8 mouse cellular contexts compared by ENCODE assay signal in the genomic region with DNA sequence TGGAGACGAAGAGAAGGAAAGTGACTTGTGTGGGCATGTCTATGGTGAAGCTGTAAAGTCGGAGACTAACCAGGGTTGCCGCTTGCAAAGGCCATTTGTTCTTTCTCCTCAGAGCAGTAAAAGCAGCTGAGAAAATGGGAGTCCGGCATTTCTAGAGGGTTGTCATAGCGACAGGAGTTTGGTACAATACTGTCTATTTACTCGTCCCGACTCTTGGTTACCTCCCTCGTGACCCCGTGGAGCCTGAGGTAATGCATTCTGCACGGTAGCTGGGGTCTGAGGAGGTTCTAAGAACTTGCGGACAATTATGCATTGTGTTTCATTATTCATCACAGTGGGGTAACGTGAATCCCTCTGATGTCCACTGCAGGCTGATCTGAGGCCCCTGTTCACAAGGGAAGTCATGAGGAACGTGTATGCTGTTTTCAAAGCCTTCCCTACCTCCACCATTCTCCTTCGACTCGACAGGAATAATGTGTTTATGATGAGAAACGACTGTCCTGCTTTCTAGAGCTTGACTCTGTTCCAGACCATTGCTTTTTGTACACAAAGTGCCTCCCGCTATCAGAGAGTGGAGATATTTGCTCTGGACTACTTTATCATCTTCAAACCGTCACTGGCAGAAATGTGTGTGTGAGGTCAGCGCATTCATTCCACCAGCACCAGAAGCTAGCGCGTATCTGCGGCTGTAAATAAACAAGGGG. TPM values are rescaled to one million over a fixed set of nuclear protein-coding genes. Genes with fewer than 3 reads are reported as not detected.
DNase-seq lines count a peak whose midpoint lies in the region; ATAC-seq and TF ChIP-seq lines count a peak whose summit lies in the region.

No protein-coding gene starts in this region.

- DNase-seq in right cerebral cortex, adult 2 months (ENCODE audit: low spot score in 2 of 2): peak; percentile 21 to 29
- no peak for DNase-seq in right cerebral cortex, postnatal 36 days (ENCODE audit: low spot score in 2 of 2)
- DNase-seq in forebrain, postnatal 0 days: peak; percentile 45
- DNase-seq in hindbrain, postnatal 0 days (ENCODE audit: low spot score): peak; percentile 79
- peak; percentile 15 to 19 for DNase-seq in left cerebral cortex, postnatal 36 days (ENCODE audit: low spot score in 2 of 2)
- peak; percentile 89 for DNase-seq in midbrain, embryonic 10.5 days (ENCODE audit: low spot score)
- peak; percentile 61 for DNase-seq in yolk sac, embryonic 10.5 days (ENCODE audit: low spot score)
- no peak for DNase-seq in natural killer cell, adult 2 months (ENCODE audit: low spot score in 2 of 2)

- peak overlapping the region; percentile 10; the same call in 1 of the 2 replicates for H3K9ac ChIP-seq in forebrain, postnatal 0 days
- peak overlapping the region; percentile 43 for H3K9ac ChIP-seq in hindbrain, postnatal 0 days (replicated peaks; ENCODE audit: low read length)

- 0 out of 2 replicates have a peak overlapping the region, but pooled peaks have one; percentile 9 for H3K27ac ChIP-seq in forebrain, postnatal 0 days (ENCODE audit: low read depth, low read length)
- peak overlapping the region; percentile 79 for H3K27ac ChIP-seq in hindbrain, postnatal 0 days
- H3K27ac ChIP-seq in midbrain, embryonic 10.5 days (replicated peaks): peak overlapping the region; percentile 89

- H3K4me1 ChIP-seq in forebrain, postnatal 0 days (ENCODE audit: insufficient read depth): peaks cover 10% of the 10 kb centered on the region
- no peaks in the 10 kb centered on the region for H3K4me1 ChIP-seq in hindbrain, postnatal 0 days (ENCODE audit: insufficient read depth, low read length)
- H3K4me1 ChIP-seq in midbrain, embryonic 10.5 days: peaks cover 40% of the 10 kb centered on the region

- intact Hi-C loops in left cerebral cortex, postnatal 36 days (cut with DNase I): no loop called here

- TF ChIP-seq CTCF in forebrain, postnatal 0 days (IDR thresholded peaks at IDR 0.05; ENCODE audit: low read depth): no peak
- no peak for TF ChIP-seq CTCF in hindbrain, postnatal 0 days (IDR thresholded peaks at IDR 0.05; ENCODE audit: low read depth)

- H3K4me2 ChIP-seq in forebrain, postnatal 0 days (ENCODE audit: low read depth): peak overlapping the region; percentile 52
- peak overlapping the region; percentile 67 for H3K4me2 ChIP-seq in hindbrain, postnatal 0 days (ENCODE audit: low read depth, low read length)

- peak overlapping the region; percentile 26 for H3K4me3 ChIP-seq in forebrain, postnatal 0 days (ENCODE audit: low read depth, low read length)
- H3K4me3 ChIP-seq in hindbrain, postnatal 0 days (ENCODE audit: low read length): peak overlapping the region; percentile 35
- peak overlapping the region; percentile 41 for H3K4me3 ChIP-seq in midbrain, embryonic 10.5 days

- no peaks in the 10 kb centered on the region for H3K27me3 ChIP-seq in forebrain, postnatal 0 days (ENCODE audit: insufficient read depth, low read length)
- H3K27me3 ChIP-seq in hindbrain, postnatal 0 days (ENCODE audit: insufficient read depth, low read length): no peaks in the 10 kb centered on the region
- H3K27me3 ChIP-seq in midbrain, embryonic 10.5 days (ENCODE audit: low read depth, poor library complexity, severe bottlenecking): no peaks in the 10 kb centered on the region

- no peaks in the 10 kb centered on the region for H3K9me3 ChIP-seq in forebrain, postnatal 0 days (ENCODE audit: low read length)
- no peaks in the 10 kb centered on the region for H3K9me3 ChIP-seq in hindbrain, postnatal 0 days (ENCODE audit: low read length)
- no peaks in the 10 kb centered on the region for H3K9me3 ChIP-seq in midbrain, embryonic 10.5 days (replicated peaks)

- peak; percentile 88 for ATAC-seq in forebrain, postnatal 0 days
- ATAC-seq in hindbrain, postnatal 0 days: peak; percentile 96

- 9% methylated on average over 22 of the region's 22 CpGs for WGBS in forebrain, postnatal 0 days
- whole genome bisulfite sequencing in hindbrain, postnatal 0 days: 4% methylated on average over 22 of the region's 22 CpGs
- 11% methylated on average over 22 of the region's 22 CpGs for WGBS in midbrain, embryonic 10.5 days

- H3K36me3 ChIP-seq in forebrain, postnatal 0 days (ENCODE audit: insufficient read depth): no peaks in the 10 kb centered on the region
- H3K36me3 ChIP-seq in hindbrain, postnatal 0 days (ENCODE audit: insufficient read depth, low read length): no peaks in the 10 kb centered on the region
- no peaks in the 10 kb centered on the region for H3K36me3 ChIP-seq in midbrain, embryonic 10.5 days

RNA-seq across cellular contexts. Expression of a gene that starts 55.1 kb away (rescaled TPM):
- total RNA-seq in forebrain, postnatal 0 days (2014; rRNA removed): 79.3 and 97.4 TPM in 2 replicates
- 65.7 and 92.2 TPM in 2 replicates for polyA plus RNA-seq in forebrain, postnatal 0 days (2015; fragmentation: Nextera tagmentation; extraction: Ambion mirVana)
- 199 and 221 TPM in 2 replicates for total RNA-seq in hindbrain, postnatal 0 days (2014; rRNA removed)
- polyA plus RNA-seq in hindbrain, postnatal 0 days (2015; fragmentation: Nextera tagmentation; extraction: Ambion mirVana): 208 and 232 TPM in 2 replicates
- 10 to 100 TPM; 34.2 to 35.2 TPM for total RNA-seq in left cerebral cortex, postnatal 36 days (2021)
- 48.9 and 81.8 TPM in 2 replicates for polyA plus RNA-seq in midbrain, embryonic 10.5 days (2016; fragmentation: Nextera tagmentation; extraction: Ambion mirVana)

Comparison
In these comparisons a context has a peak if more than half of its experiments do, and no peak if none do; other contexts are left out.
1. DNase-seq: peak in right cerebral cortex, adult 2 months (2 of 2), forebrain, postnatal 0 days (single experiment), hindbrain, postnatal 0 days (single experiment), left cerebral cortex, postnatal 36 days (2 of 2), midbrain, embryonic 10.5 days (single experiment) and yolk sac, embryonic 10.5 days (single experiment); none in right cerebral cortex, postnatal 36 days (0 of 2) and natural killer cell, adult 2 months (0 of 2).
2. H3K27ac ChIP-seq: peak in every context shown above with its lines; median percentile 89 in midbrain, embryonic 10.5 days; 79 in hindbrain, postnatal 0 days; 9 in forebrain, postnatal 0 days.
3. Peak in every context shown above with its lines, with median percentiles within 50 percentile points of each other: H3K4me3 ChIP-seq.